Mouse (Mus musculus) kidney, adult 2 months (tissue): Measurements from ENCODE around the gene Stra6.

Experiments
- CTCF ChIP-seq: fragments of 200-500 bp; conservative IDR thresholded peaks from 2 replicates; pipeline ENCODE4 v1.5.1; 2011; ENCODE audit warnings: low read depth, mild to moderate bottlenecking, control low read depth, low read length, moderate library complexity, mixed read lengths; ENCODE audit not compliant: insufficient read depth, insufficient read length
- POLR2A ChIP-seq: fragments of 200-500 bp; IDR thresholded peaks from one replicate; pipeline ENCODE4 v1.6.1; 2011; ENCODE audit warnings: low read depth, low read length, control low read depth

GRCm38 (mm10) chr9:58110787-58111186 lies 47.2 kb downstream of the Stra6 start:
- TF ChIP-seq POLR2A, result no peak
- no peak for TF ChIP-seq CTCF
